Mouse (Mus musculus) stomach, postnatal 0 days (tissue): ENCODE measurements around the gene Upk3b.

Source experiments
- CTCF ChIP-seq: IDR thresholded peaks from 2 replicates; pipeline ENCODE4 v1.5.1; 2016; ENCODE audit warnings: antibody characterized with exemption, low read depth, mild to moderate bottlenecking, moderate library complexity
- EP300 ChIP-seq: optimal IDR thresholded peaks from 2 replicates; pipeline ENCODE3; 2016; ENCODE audit warnings: antibody characterized with exemption

- TF ChIP-seq CTCF (peak; percentile 47), EP300 (no peak)
These were observed 10.5 kb upstream of the Upk3b start for GRCm38 (mm10) chr5:136027612-136028311.
